Mouse (Mus musculus): ENCODE measurements at regions not wholly inside any gene's neighbourhood (a gene's known extent, or its start where the extent isn't known, plus 50 kb on each side); places are given as distances from the start of the nearest gene placed in this dataset.

- TF ChIP-seq ZC3H11A (IDR thresholded peaks at IDR 0.05; ENCODE audit: borderline replicate concordance, low read depth, low read length) (no peak), ZNF384 (IDR thresholded peaks at IDR 0.05; ENCODE audit: low read depth, low read length) (no peak), HCFC1 (IDR thresholded peaks at IDR 0.05; ENCODE audit: borderline replicate concordance, insufficient read depth, low read length) (no peak), MAFK (IDR thresholded peaks at IDR 0.05; ENCODE audit: insufficient read depth, low read depth, low read length) (no peak), CHD2 (IDR thresholded peaks at IDR 0.05; ENCODE audit: low read depth, low read length) (no peak)
Measured at GRCm38 (mm10) chr13:46032281-46032680, 67.5 kb upstream of the Atxn1 start.

All from ES-E14 (cell line).